Mouse (Mus musculus) bone marrow, adult 2 months (tissue): Measurements from ENCODE around the gene Kcng3.

Experiments
- CTCF ChIP-seq: fragments of 200-500 bp; IDR thresholded peaks from 2 replicates; pipeline ENCODE4 v1.5.1; 2011; ENCODE audit warnings: low read length, control low read depth; ENCODE audit not compliant: control insufficient read depth, insufficient read depth
- POLR2A ChIP-seq: fragments of 200-500 bp; IDR thresholded peaks from 2 replicates; pipeline ENCODE4 v1.6.1; 2011; ENCODE audit warnings: low read depth, mild to moderate bottlenecking, control low read depth, low read length, borderline replicate concordance; ENCODE audit not compliant: control insufficient read depth

DNA sequence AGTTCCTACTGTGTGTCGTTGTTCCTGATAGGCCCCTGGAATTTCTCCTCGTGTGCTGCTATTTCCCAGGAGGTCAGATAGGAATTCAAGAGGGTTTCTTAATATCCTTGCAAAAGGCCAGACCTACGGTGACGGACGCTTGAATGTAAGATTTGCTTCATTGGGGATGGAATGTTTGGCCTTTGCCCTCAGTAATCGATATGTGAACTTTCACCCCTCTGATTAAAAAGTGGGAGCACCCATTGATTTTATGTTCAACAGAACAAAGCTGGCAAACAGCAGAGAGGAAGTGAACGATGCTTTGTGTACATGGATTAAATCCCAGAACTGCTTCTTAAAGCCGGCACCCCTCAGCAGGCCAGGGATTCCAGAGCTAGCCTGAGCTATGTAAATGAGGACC, 64.3 kb downstream of the Kcng3 start:
- TF ChIP-seq CTCF (no peak), POLR2A (no peak)
